Mouse (Mus musculus): ENCODE results near the gene Ppp1r3c. TPM values are rescaled to one million over a fixed set of nuclear protein-coding genes. Genes with fewer than 3 reads are reported as not detected.
"Not testable (repeated sequence)": the region's sequence is repeated elsewhere in the genome, so short reads cannot be mapped to it uniquely, and the experiment has no call there.

The Ppp1r3c gene
- polyA plus RNA-seq, 1 experiment, result 0.58 TPM

DNA sequence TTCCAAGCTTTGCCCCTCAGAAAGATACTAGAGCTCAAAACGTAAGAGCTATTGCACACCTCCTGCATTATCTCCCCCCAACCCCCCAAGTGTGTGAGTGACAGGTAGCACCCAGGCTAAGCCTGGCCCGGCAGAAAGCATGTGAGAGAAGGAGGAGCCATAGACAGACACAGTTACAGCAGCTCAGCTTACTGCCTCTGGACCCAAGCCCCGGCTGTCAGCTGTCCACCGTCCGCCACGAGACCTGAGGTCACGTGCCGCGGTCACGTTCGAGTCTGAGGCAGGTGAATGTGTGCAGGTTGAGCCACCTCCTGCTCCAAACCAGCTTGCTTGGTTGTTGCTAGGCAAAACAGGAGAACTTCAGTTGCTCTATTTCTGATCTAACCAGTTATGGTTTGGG lies 5.1 kb downstream of the Ppp1r3c start:
- H3K36me3 ChIP-seq (ENCODE audit: control insufficient read depth, insufficient read depth, low read length, poor library complexity, severe bottlenecking), result no peaks in the 10 kb centered on the region
- H3K27ac ChIP-seq (ENCODE audit: insufficient read depth, low read length), result no peak overlapping the region
- TF ChIP-seq POLR2A (IDR thresholded peaks at IDR 0.05; ENCODE audit: insufficient read depth, low read length) (no peak), EP300 (IDR thresholded peaks at IDR 0.05; ENCODE audit: insufficient read depth, low read depth, low read length) (no peak), CTCF (IDR thresholded peaks at IDR 0.05; ENCODE audit: low read depth, low read length) (no peak)
- no peaks in the 10 kb centered on the region for H3K9me3 ChIP-seq (replicated peaks; ENCODE audit: control insufficient read depth, insufficient read depth, low read length, poor library complexity, severe bottlenecking)
- H3K9ac ChIP-seq (ENCODE audit: low read depth, poor library complexity, severe bottlenecking), result no peak overlapping the region
- H3K27me3 ChIP-seq (ENCODE audit: control insufficient read depth, insufficient read depth, low read length, poor library complexity, severe bottlenecking), result 0 out of 2 replicates have a peak, but pooled peaks cover 1% of the 10 kb centered on the region
- H3K4me3 ChIP-seq (ENCODE audit: low read depth, low read length), result no peak overlapping the region
- H3K4me1 ChIP-seq (ENCODE audit: control insufficient read depth, insufficient read depth, low read length), result no peaks in the 10 kb centered on the region

DNA sequence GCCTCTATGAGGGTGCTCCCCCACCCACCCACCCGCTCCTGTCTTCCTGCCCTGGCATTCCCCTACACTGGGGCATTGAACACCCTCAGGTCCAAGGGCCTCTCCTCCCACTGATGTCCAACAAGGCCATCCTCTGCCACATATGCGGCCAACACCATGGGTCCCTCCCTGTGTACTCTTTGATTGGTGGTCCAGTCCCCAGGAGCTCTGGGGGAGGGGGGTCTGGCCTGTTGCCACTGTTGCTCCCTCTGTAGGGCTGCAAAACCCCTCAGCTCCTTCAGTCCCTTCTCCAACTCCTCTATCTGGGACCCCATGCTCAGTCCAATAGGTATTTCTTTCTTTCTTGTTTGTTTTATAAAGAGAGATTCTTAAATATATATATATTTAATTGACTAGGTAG lies 6.0 kb downstream of the Ppp1r3c start:
- H3K9me3 ChIP-seq (replicated peaks; ENCODE audit: control insufficient read depth, insufficient read depth, low read length, poor library complexity, severe bottlenecking); H3K9ac ChIP-seq (ENCODE audit: low read depth, poor library complexity, severe bottlenecking); H3K27me3 ChIP-seq (ENCODE audit: control insufficient read depth, insufficient read depth, low read length, poor library complexity, severe bottlenecking); H3K4me3 ChIP-seq (ENCODE audit: low read depth, low read length); H3K36me3 ChIP-seq (ENCODE audit: control insufficient read depth, insufficient read depth, low read length, poor library complexity, severe bottlenecking); H3K27ac ChIP-seq (ENCODE audit: insufficient read depth, low read length); H3K4me1 ChIP-seq (ENCODE audit: control insufficient read depth, insufficient read depth, low read length): not testable (repeated sequence)

DNA sequence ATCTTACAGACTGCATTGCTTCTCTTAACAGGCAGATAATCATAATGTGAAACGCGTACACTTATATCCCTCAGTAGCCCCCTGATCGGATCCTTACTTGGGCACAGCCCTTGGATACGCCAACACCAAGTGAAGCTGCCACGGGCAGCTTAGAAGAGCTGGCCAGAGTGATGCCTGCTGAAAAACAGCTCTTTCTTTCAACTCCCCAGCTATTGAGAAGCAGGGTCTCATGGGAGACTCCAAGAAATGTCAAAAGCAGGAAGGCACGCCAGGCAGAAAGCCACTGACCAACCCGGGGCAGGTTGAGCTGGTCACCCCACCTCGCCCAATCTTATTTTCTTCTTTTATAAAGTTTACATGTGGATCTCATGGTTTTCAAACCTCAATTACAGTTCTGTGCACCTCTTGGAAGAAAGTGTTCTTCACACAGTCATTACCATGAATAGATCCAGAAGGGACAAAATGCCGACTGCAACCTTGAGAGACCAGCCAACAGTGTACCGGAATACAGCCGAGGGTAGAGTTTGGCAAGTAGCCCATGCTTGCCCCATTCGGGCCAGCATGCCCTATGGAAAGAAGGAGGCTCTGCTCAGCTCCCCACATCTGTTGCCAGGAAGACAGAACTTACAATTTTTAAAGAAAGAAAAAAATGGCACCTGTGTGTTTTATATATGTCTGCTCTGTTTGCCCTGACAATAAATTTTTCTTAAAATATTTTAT lies 7.6 kb downstream of the Ppp1r3c start:
- no peaks in the 10 kb centered on the region for H3K27me3 ChIP-seq (ENCODE audit: control insufficient read depth, insufficient read depth, low read length, poor library complexity, severe bottlenecking)
- no peak overlapping the region for H3K27ac ChIP-seq (ENCODE audit: insufficient read depth, low read length)
- H3K4me3 ChIP-seq (ENCODE audit: low read depth, low read length), result no peak overlapping the region
- no peak overlapping the region for H3K9ac ChIP-seq (ENCODE audit: low read depth, poor library complexity, severe bottlenecking)
- no peaks in the 10 kb centered on the region for H3K4me1 ChIP-seq (ENCODE audit: control insufficient read depth, insufficient read depth, low read length)
- no peaks in the 10 kb centered on the region for H3K36me3 ChIP-seq (ENCODE audit: control insufficient read depth, insufficient read depth, low read length, poor library complexity, severe bottlenecking)
- no peak for TF ChIP-seq EP300 (IDR thresholded peaks at IDR 0.05; ENCODE audit: insufficient read depth, low read depth, low read length)
- no peak for TF ChIP-seq POLR2A (IDR thresholded peaks at IDR 0.05; ENCODE audit: insufficient read depth, low read length)
- TF ChIP-seq CTCF (IDR thresholded peaks at IDR 0.05; ENCODE audit: low read depth, low read length), result no peak
- H3K9me3 ChIP-seq (replicated peaks; ENCODE audit: control insufficient read depth, insufficient read depth, low read length, poor library complexity, severe bottlenecking), result no peaks in the 10 kb centered on the region

DNA sequence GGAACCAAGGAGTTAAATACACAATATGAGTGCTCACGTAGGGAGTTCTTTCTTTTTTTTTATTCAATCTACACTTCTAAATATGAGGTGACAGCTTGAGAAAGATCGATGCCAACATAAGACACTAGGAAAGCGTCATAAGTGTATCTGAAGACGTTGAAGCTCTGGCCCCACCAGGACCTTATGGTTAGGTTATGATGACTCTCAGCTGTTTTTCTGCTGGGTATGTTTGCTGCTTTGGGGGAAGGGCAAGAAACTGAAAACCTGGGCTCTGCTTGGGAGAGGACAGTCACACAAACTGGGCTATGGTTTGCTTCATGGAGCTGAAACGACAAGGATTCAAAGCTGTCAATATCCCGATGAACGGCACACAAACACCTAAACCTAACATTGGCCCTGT lies 11.5 kb downstream of the Ppp1r3c start:
- no peak overlapping the region for H3K4me3 ChIP-seq (ENCODE audit: low read depth, low read length)
- H3K36me3 ChIP-seq (ENCODE audit: control insufficient read depth, insufficient read depth, low read length, poor library complexity, severe bottlenecking), result no peaks in the 10 kb centered on the region
- TF ChIP-seq POLR2A (IDR thresholded peaks at IDR 0.05; ENCODE audit: insufficient read depth, low read length) (no peak), EP300 (IDR thresholded peaks at IDR 0.05; ENCODE audit: insufficient read depth, low read depth, low read length) (no peak), CTCF (IDR thresholded peaks at IDR 0.05; ENCODE audit: low read depth, low read length) (no peak)
- no peaks in the 10 kb centered on the region for H3K9me3 ChIP-seq (replicated peaks; ENCODE audit: control insufficient read depth, insufficient read depth, low read length, poor library complexity, severe bottlenecking)
- H3K27ac ChIP-seq (ENCODE audit: insufficient read depth, low read length), result no peak overlapping the region
- no peaks in the 10 kb centered on the region for H3K27me3 ChIP-seq (ENCODE audit: control insufficient read depth, insufficient read depth, low read length, poor library complexity, severe bottlenecking)
- no peaks in the 10 kb centered on the region for H3K4me1 ChIP-seq (ENCODE audit: control insufficient read depth, insufficient read depth, low read length)
- no peak overlapping the region for H3K9ac ChIP-seq (ENCODE audit: low read depth, poor library complexity, severe bottlenecking)

DNA sequence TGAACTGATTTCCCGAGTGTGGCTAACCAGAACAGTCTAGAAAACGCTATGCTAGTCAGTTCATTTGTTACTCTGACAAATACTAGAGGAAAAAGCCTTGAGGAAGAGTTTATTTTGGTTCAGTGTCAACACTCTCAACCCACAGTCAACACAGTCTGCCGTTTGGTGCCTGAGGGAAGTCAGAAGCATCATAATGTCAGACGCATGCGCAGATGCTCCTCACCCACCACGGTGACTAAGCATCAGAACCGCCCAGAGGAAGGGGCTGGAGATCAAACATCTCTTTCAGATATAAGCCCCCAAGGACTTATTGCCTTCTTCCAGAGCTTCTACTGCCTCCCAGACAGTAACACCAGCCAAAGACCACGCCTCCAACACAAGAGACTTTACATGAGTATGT lies 15.3 kb downstream of the Ppp1r3c start:
- TF ChIP-seq CTCF (IDR thresholded peaks at IDR 0.05; ENCODE audit: low read depth, low read length) (no peak), EP300 (IDR thresholded peaks at IDR 0.05; ENCODE audit: insufficient read depth, low read depth, low read length) (no peak)
- no peak overlapping the region for H3K4me3 ChIP-seq (ENCODE audit: low read depth, low read length)
- H3K36me3 ChIP-seq (ENCODE audit: control insufficient read depth, insufficient read depth, low read length, poor library complexity, severe bottlenecking), result no peaks in the 10 kb centered on the region
- no peak overlapping the region for H3K27ac ChIP-seq (ENCODE audit: insufficient read depth, low read length)
- H3K27me3 ChIP-seq (ENCODE audit: control insufficient read depth, insufficient read depth, low read length, poor library complexity, severe bottlenecking), result no peaks in the 10 kb centered on the region
- H3K9me3 ChIP-seq (replicated peaks; ENCODE audit: control insufficient read depth, insufficient read depth, low read length, poor library complexity, severe bottlenecking), result no peaks in the 10 kb centered on the region
- no peaks in the 10 kb centered on the region for H3K4me1 ChIP-seq (ENCODE audit: control insufficient read depth, insufficient read depth, low read length)
- no peak overlapping the region for H3K9ac ChIP-seq (ENCODE audit: low read depth, poor library complexity, severe bottlenecking)

DNA sequence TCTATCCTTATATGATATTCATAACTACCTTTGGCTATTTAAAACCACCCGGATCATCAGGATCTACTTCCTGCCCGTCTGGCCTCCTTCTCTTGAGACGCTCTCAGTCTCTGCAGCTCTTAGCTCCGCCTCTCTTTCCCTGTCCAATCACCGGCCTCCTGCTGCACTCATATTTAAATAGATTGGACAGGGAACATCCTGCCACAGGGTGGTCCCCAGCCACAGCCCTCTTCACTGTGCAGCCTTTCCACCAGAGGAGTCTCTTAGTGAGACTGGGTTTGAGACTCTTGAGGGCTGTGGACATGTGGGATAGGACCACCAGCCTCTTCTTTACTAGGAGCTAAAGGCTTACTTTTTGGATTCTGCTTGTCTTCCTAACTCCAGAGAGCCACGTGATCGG lies 20.2 kb downstream of the Ppp1r3c start:
- H3K9ac ChIP-seq (ENCODE audit: low read depth, poor library complexity, severe bottlenecking), result no peak overlapping the region
- TF ChIP-seq CTCF (IDR thresholded peaks at IDR 0.05; ENCODE audit: low read depth, low read length), result no peak
- TF ChIP-seq POLR2A (IDR thresholded peaks at IDR 0.05; ENCODE audit: insufficient read depth, low read length), result no peak
- TF ChIP-seq EP300 (IDR thresholded peaks at IDR 0.05; ENCODE audit: insufficient read depth, low read depth, low read length), result no peak
- no peaks in the 10 kb centered on the region for H3K36me3 ChIP-seq (ENCODE audit: control insufficient read depth, insufficient read depth, low read length, poor library complexity, severe bottlenecking)
- H3K4me3 ChIP-seq (ENCODE audit: low read depth, low read length), result no peak overlapping the region
- no peaks in the 10 kb centered on the region for H3K27me3 ChIP-seq (ENCODE audit: control insufficient read depth, insufficient read depth, low read length, poor library complexity, severe bottlenecking)
- no peaks in the 10 kb centered on the region for H3K4me1 ChIP-seq (ENCODE audit: control insufficient read depth, insufficient read depth, low read length)
- no peak overlapping the region for H3K27ac ChIP-seq (ENCODE audit: insufficient read depth, low read length)
- no peaks in the 10 kb centered on the region for H3K9me3 ChIP-seq (replicated peaks; ENCODE audit: control insufficient read depth, insufficient read depth, low read length, poor library complexity, severe bottlenecking)
